Mouse (Mus musculus): ENCODE measurements around the gene Tcte2. TPM values are rescaled to one million over a fixed set of nuclear protein-coding genes. Genes with fewer than 3 reads are reported as not detected.

Gene Tcte2
- polyA plus RNA-seq, 1 experiment, result 0.71 TPM

- peak; percentile 33 for DNase-seq
- H3K4me1 ChIP-seq (replicated peaks; ENCODE audit: control insufficient read depth, insufficient read depth, low read length), result peaks cover 11% of the 10 kb centered on the region; the same call in 1 of the 2 replicates
- H3K27ac ChIP-seq (ENCODE audit: control insufficient read depth, insufficient read depth, low read length), result no peak within 1 kb of the TSS
- TF ChIP-seq CTCF (IDR thresholded peaks at IDR 0.05; ENCODE audit: borderline replicate concordance, control insufficient read depth, extremely low read depth, insufficient read depth, low read length, poor library complexity), result no peak
- no peak for TF ChIP-seq POLR2A (IDR thresholded peaks at IDR 0.05; ENCODE audit: control insufficient read depth, extremely low read depth, insufficient read depth, low read length, poor library complexity)
- H3K4me3 ChIP-seq (ENCODE audit: control insufficient read depth, insufficient read depth, low read length), result peak within 1 kb of the TSS; percentile 52
- H3K27me3 ChIP-seq (ENCODE audit: control insufficient read depth, insufficient read depth, low read length), result peaks cover 12% of the 10 kb centered on the region
- 13% methylated on average over 108 of the region's 108 CpGs for WGBS
- no peaks in the 10 kb centered on the region for H3K36me3 ChIP-seq (ENCODE audit: control insufficient read depth, insufficient read depth, low read length)
Observed at GRCm38 (mm10) chr17:13759853-13760627, 1.6 kb downstream of the Tcte2 start, which contains the start of gene Afdn. Gene Afdn, plus strand, starts transcription at chr17:13760539.

GRCm38 (mm10) chr17:13759156-13759852 is 2.3 kb downstream of the Tcte2 start:
- 68% methylated on average over 13 of the region's 13 CpGs for WGBS
- H3K4me3 ChIP-seq (ENCODE audit: control insufficient read depth, insufficient read depth, low read length), result no peak overlapping the region
- DNase-seq, result no peak
- H3K27ac ChIP-seq (ENCODE audit: control insufficient read depth, insufficient read depth, low read length), result no peak overlapping the region
- H3K4me1 ChIP-seq (replicated peaks; ENCODE audit: control insufficient read depth, insufficient read depth, low read length), result peaks cover 11% of the 10 kb centered on the region; the same call in 1 of the 2 replicates
- TF ChIP-seq POLR2A (IDR thresholded peaks at IDR 0.05; ENCODE audit: control insufficient read depth, extremely low read depth, insufficient read depth, low read length, poor library complexity) (no peak), CTCF (IDR thresholded peaks at IDR 0.05; ENCODE audit: borderline replicate concordance, control insufficient read depth, extremely low read depth, insufficient read depth, low read length, poor library complexity) (no peak)
- no peaks in the 10 kb centered on the region for H3K36me3 ChIP-seq (ENCODE audit: control insufficient read depth, insufficient read depth, low read length)
- H3K27me3 ChIP-seq (ENCODE audit: control insufficient read depth, insufficient read depth, low read length), result peaks cover 12% of the 10 kb centered on the region

GRCm38 (mm10) chr17:13758586-13758985 is 3.0 kb downstream of the Tcte2 start:
- 96% methylated on average over 7 of the region's 7 CpGs for WGBS
- H3K27ac ChIP-seq (ENCODE audit: control insufficient read depth, insufficient read depth, low read length), result no peak overlapping the region

GRCm38 (mm10) chr17:13754940-13755339 is 6.7 kb downstream of the Tcte2 start:
- DNase-seq, result no peak
- 92% methylated on average over 6 of the region's 6 CpGs for WGBS
- Histone ChIP-seq H3K36me3 (ENCODE audit: control insufficient read depth, insufficient read depth, low read length) (no peaks in the 10 kb centered on the region), H3K27ac (ENCODE audit: control insufficient read depth, insufficient read depth, low read length) (no peak overlapping the region), H3K27me3 (ENCODE audit: control insufficient read depth, insufficient read depth, low read length) (peaks cover 3% of the 10 kb centered on the region; the same call in 1 of the 2 replicates), H3K4me3 (ENCODE audit: control insufficient read depth, insufficient read depth, low read length) (no peak overlapping the region), H3K4me1 (replicated peaks; ENCODE audit: control insufficient read depth, insufficient read depth, low read length) (peaks cover 2% of the 10 kb centered on the region; the same call in 1 of the 2 replicates)
- TF ChIP-seq POLR2A (IDR thresholded peaks at IDR 0.05; ENCODE audit: control insufficient read depth, extremely low read depth, insufficient read depth, low read length, poor library complexity), result no peak
- no peak for TF ChIP-seq CTCF (IDR thresholded peaks at IDR 0.05; ENCODE audit: borderline replicate concordance, control insufficient read depth, extremely low read depth, insufficient read depth, low read length, poor library complexity)

More at GRCm38 (mm10) chr17:13758586-13758985, 3.0 kb downstream of the Tcte2 start:
- no peaks in the 10 kb centered on the region for H3K36me3 ChIP-seq (ENCODE audit: control insufficient read depth, insufficient read depth, low read length)
- peaks cover 12% of the 10 kb centered on the region for H3K27me3 ChIP-seq (ENCODE audit: control insufficient read depth, insufficient read depth, low read length)
- H3K4me1 ChIP-seq (replicated peaks; ENCODE audit: control insufficient read depth, insufficient read depth, low read length), result peaks cover 11% of the 10 kb centered on the region; the same call in 1 of the 2 replicates
- TF ChIP-seq POLR2A (IDR thresholded peaks at IDR 0.05; ENCODE audit: control insufficient read depth, extremely low read depth, insufficient read depth, low read length, poor library complexity), result no peak
- no peak for TF ChIP-seq CTCF (IDR thresholded peaks at IDR 0.05; ENCODE audit: borderline replicate concordance, control insufficient read depth, extremely low read depth, insufficient read depth, low read length, poor library complexity)
- no peak overlapping the region for H3K4me3 ChIP-seq (ENCODE audit: control insufficient read depth, insufficient read depth, low read length)
- DNase-seq, result no peak

GRCm38 (mm10) chr17:13753918-13754317 is 7.7 kb downstream of the Tcte2 start:
- no peak for DNase-seq
- Histone ChIP-seq H3K36me3 (ENCODE audit: control insufficient read depth, insufficient read depth, low read length) (no peaks in the 10 kb centered on the region), H3K27me3 (ENCODE audit: control insufficient read depth, insufficient read depth, low read length) (no peaks in the 10 kb centered on the region), H3K4me3 (ENCODE audit: control insufficient read depth, insufficient read depth, low read length) (no peak overlapping the region), H3K27ac (ENCODE audit: control insufficient read depth, insufficient read depth, low read length) (no peak overlapping the region), H3K4me1 (replicated peaks; ENCODE audit: control insufficient read depth, insufficient read depth, low read length) (no peaks in the 10 kb centered on the region)
- 95% methylated on average over 4 of the region's 4 CpGs for WGBS
- TF ChIP-seq CTCF (IDR thresholded peaks at IDR 0.05; ENCODE audit: borderline replicate concordance, control insufficient read depth, extremely low read depth, insufficient read depth, low read length, poor library complexity) (no peak), POLR2A (IDR thresholded peaks at IDR 0.05; ENCODE audit: control insufficient read depth, extremely low read depth, insufficient read depth, low read length, poor library complexity) (no peak)

GRCm38 (mm10) chr17:13749027-13749426 is 12.6 kb downstream of the Tcte2 start:
- WGBS, result 93% methylated on average over 4 of the region's 4 CpGs
- TF ChIP-seq CTCF (IDR thresholded peaks at IDR 0.05; ENCODE audit: borderline replicate concordance, control insufficient read depth, extremely low read depth, insufficient read depth, low read length, poor library complexity) (no peak), POLR2A (IDR thresholded peaks at IDR 0.05; ENCODE audit: control insufficient read depth, extremely low read depth, insufficient read depth, low read length, poor library complexity) (no peak)
- Histone ChIP-seq H3K4me1 (replicated peaks; ENCODE audit: control insufficient read depth, insufficient read depth, low read length) (peaks cover 5% of the 10 kb centered on the region), H3K27ac (ENCODE audit: control insufficient read depth, insufficient read depth, low read length) (no peak overlapping the region), H3K27me3 (ENCODE audit: control insufficient read depth, insufficient read depth, low read length) (no peaks in the 10 kb centered on the region), H3K36me3 (ENCODE audit: control insufficient read depth, insufficient read depth, low read length) (no peaks in the 10 kb centered on the region), H3K4me3 (ENCODE audit: control insufficient read depth, insufficient read depth, low read length) (no peak overlapping the region)
- no peak for DNase-seq
